Mouse (Mus musculus) limb, embryonic 11.5 days (tissue): ENCODE measurements around the gene Lrrc4c. TPM values are rescaled to one million over a fixed set of nuclear protein-coding genes. Genes with fewer than 3 reads are reported as not detected.

ENCODE experiments used
- ATAC-seq: fragments of 200-750 bp; cut with Nextera tagmentation; 2 replicates; pipeline ENCODE4 v1.8.0; 2017; ENCODE audit warnings: low read depth; ENCODE audit not compliant: insufficient number of reproducible peaks, low FRiP score, low TSS enrichment
- DNase-seq: peaks from one replicate; pipeline ENCODE4 v3.0.0-alpha.2; 2015; ENCODE audit warnings: low spot score
- H3K27ac ChIP-seq: fragments of 300-500 bp; sonication (generic); replicated peaks from 2 replicates; pipeline ENCODE4 v1.5.1; 2014; ENCODE audit warnings: low read depth, mild to moderate bottlenecking, low read length
- H3K27me3 ChIP-seq: fragments of 300-500 bp; sonication (generic); 2 replicates; pipeline ENCODE4 v1.6.1; 2014; ENCODE audit warnings: mild to moderate bottlenecking, low read length, mixed read lengths; ENCODE audit not compliant: control insufficient read depth, insufficient read depth
- H3K36me3 ChIP-seq: fragments of 300-500 bp; sonication (generic); 2 replicates; pipeline ENCODE4 v1.6.1; 2014; ENCODE audit warnings: mild to moderate bottlenecking, low read length, moderate library complexity, mixed read lengths; ENCODE audit not compliant: control insufficient read depth, insufficient read depth
- H3K4me1 ChIP-seq: fragments of 300-500 bp; sonication (generic); 2 replicates; pipeline ENCODE4 v1.6.1; 2014; ENCODE audit warnings: low read length, mixed read lengths; ENCODE audit not compliant: control insufficient read depth, insufficient read depth
- H3K4me2 ChIP-seq: fragments of 300-500 bp; sonication (generic); 2 replicates; pipeline ENCODE4 v1.6.1; 2014; ENCODE audit warnings: low read depth, mild to moderate bottlenecking, moderate library complexity; ENCODE audit not compliant: severe bottlenecking
- H3K4me3 ChIP-seq: fragments of 300-500 bp; sonication (generic); 2 replicates; pipeline ENCODE4 v1.5.1; 2014; ENCODE audit warnings: low read depth, low read length
- H3K9ac ChIP-seq: fragments of 300-500 bp; sonication (generic); 2 replicates; pipeline ENCODE4 v1.6.1; 2014; ENCODE audit warnings: mild to moderate bottlenecking, low read length
- H3K9me3 ChIP-seq: fragments of 300-500 bp; sonication (generic); 2 replicates; pipeline ENCODE4 v1.6.1; 2016; ENCODE audit warnings: low read length; ENCODE audit not compliant: control insufficient read depth
- WGBS: fragments of 180-500 bp; shearing (Covaris S2); extraction: QIAGEN DNeasy Blood & Tissue Kit; methylation state at CpG from one replicate; pipeline ENCODE4 v1.1.7; 2014; 5-methylcytosine and 5-hydroxymethylcytosine counted together
- polyA plus RNA-seq: library from polyadenylated mRNA; unstranded; fragments of >200 nt; fragmentation: Nextera tagmentation; extraction: Ambion mirVana; gene quantifications from 2 replicates; pipeline ENCODE4 v1.2.1, GENCODE M21; 2014

Gene Lrrc4c
- polyA plus RNA-seq, 1 experiment from 2014 or later, result 0.13 TPM

DNA sequence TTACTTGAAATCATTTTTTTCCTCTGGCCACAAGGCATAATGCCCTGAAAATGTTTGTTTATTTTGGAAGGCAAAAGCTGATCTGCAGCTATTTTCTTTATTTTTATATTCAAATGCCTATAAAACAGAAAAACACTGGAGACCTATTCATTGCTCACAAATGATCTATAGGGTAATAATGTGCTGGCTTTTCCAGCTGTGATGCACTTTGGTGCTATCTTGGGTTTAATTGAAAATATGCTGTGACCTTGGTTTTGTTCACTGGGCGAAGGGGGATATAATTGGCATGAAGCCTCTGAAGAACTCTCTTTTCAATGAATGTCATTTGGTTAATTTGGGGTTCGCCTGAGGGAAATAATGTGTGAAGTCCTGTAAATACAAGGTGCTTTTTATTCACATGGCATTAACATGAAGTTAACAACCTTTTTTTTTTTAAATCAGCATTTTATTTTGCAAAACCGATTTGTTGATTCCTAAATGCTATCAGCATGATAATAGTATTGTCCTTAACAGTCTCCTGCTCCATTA lies 1286.8 kb downstream of the Lrrc4c start:
- ATAC-seq, result no peak
- Histone ChIP-seq H3K36me3 (no peaks in the 10 kb centered on the region), H3K4me1 (no peaks in the 10 kb centered on the region), H3K4me2 (no peak overlapping the region), H3K9ac (no peak overlapping the region), H3K4me3 (no peak overlapping the region), H3K27me3 (no peaks in the 10 kb centered on the region), H3K9me3 (no peaks in the 10 kb centered on the region), H3K27ac (no peak overlapping the region)
- 77% methylated on average over 3 of the region's 3 CpGs for WGBS
- no peak for DNase-seq

DNA sequence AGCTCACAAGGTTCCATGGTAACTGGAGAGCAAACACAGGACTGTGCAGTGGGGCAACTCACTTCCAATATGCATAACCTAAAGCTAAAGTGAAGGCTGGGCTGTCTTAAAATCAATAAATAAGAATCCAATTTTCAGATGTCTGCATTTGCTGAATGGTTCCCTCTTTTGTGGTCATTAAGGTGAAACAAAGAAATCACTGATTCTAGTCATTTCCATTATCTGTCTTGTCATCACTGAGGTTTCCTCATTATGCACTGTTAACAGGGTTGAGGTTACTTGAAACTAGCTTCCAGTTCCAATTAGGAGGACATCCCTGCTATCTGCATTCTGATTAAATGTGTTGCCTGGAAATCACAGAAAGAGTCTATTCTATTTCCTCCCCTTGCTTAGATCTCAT lies 1291.5 kb downstream of the Lrrc4c start:
- Histone ChIP-seq H3K9me3 (no peaks in the 10 kb centered on the region), H3K4me1 (no peaks in the 10 kb centered on the region), H3K27me3 (no peaks in the 10 kb centered on the region), H3K36me3 (no peaks in the 10 kb centered on the region), H3K4me2 (no peak overlapping the region), H3K27ac (no peak overlapping the region), H3K4me3 (no peak overlapping the region), H3K9ac (no peak overlapping the region)
- ATAC-seq, result no peak
- no peak for DNase-seq

DNA sequence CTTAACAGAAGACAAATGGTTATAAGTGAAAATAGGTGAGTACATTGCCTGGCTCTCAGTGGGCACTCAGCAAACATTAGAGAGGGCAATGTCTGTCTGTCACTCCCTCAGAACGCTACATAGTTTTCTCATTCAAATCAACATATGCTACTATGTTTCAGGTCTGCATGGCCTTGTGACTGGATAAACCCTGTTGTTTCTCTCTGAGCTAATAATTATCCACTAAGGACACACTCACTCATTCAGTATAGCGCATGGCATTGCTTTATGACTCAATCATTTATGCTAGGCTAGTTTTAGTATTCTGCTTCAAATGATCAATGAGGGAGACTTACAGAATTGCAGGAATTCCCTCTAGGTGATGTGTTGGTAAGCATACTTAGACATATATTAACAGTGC lies 1292.6 kb downstream of the Lrrc4c start:
- H3K4me3 ChIP-seq, result no peak overlapping the region
- 82% methylated on average over 2 of the region's 2 CpGs for WGBS
- ATAC-seq, result no peak
- DNase-seq, result no peak
- no peaks in the 10 kb centered on the region for H3K9me3 ChIP-seq
- H3K27me3 ChIP-seq, result no peaks in the 10 kb centered on the region
- H3K36me3 ChIP-seq, result no peaks in the 10 kb centered on the region
- no peaks in the 10 kb centered on the region for H3K4me1 ChIP-seq
- no peak overlapping the region for H3K27ac ChIP-seq
- H3K4me2 ChIP-seq, result no peak overlapping the region
- no peak overlapping the region for H3K9ac ChIP-seq

DNA sequence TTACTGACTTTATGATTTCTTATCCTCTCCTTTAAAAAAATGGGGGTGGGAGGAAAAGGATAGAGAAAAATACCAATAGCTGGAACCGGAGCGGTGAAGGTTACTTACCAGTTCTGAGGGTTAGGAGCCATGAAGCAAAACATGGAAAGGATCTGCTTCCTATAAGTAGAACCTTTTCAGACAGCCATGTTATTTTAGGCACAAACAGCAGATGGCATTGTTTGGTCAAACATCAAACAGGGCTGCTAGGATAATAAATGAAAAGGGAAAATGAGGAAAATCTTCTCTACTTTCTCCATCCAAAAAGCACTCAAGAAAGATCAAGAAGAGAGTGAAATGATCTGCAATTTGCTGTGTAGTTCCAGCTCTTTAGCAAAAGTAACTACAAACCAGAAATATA lies 1296.8 kb downstream of the Lrrc4c start:
- no peak overlapping the region for H3K4me2 ChIP-seq
- 81% methylated on average over 2 of the region's 2 CpGs for WGBS
- H3K27me3 ChIP-seq, result no peaks in the 10 kb centered on the region
- H3K9ac ChIP-seq, result no peak overlapping the region
- DNase-seq (no peak), ATAC-seq (no peak)
- no peak overlapping the region for H3K4me3 ChIP-seq
- no peaks in the 10 kb centered on the region for H3K4me1 ChIP-seq
- no peaks in the 10 kb centered on the region for H3K9me3 ChIP-seq
- no peaks in the 10 kb centered on the region for H3K36me3 ChIP-seq
- no peak overlapping the region for H3K27ac ChIP-seq

DNA sequence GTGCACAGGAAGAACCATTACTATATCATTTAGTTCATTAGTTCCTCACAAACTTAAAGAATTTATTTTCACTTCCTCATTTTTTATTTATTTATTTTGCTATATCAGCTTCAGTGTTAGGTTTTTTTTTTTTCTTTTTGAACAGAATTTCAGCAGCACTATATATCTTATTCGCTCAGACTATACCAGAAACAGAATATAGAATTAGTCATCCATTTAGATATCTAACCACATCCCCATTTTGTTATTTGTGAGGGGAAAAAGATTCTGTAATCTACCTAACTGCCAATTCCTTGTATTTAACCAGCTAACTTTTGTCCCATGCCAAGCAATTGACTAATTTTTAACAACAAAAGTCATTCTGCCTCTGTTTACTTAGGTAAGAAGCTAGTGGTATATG lies 1300.6 kb downstream of the Lrrc4c start:
- H3K4me2 ChIP-seq, result no peak overlapping the region
- H3K36me3 ChIP-seq, result no peaks in the 10 kb centered on the region
- DNase-seq (no peak), ATAC-seq (no peak)
- no peak overlapping the region for H3K4me3 ChIP-seq
- H3K9ac ChIP-seq, result no peak overlapping the region
- no peaks in the 10 kb centered on the region for H3K4me1 ChIP-seq
- no peaks in the 10 kb centered on the region for H3K9me3 ChIP-seq
- H3K27me3 ChIP-seq, result no peaks in the 10 kb centered on the region
- no peak overlapping the region for H3K27ac ChIP-seq
- WGBS, result 93% methylated on average over 1 of the region's 1 CpGs

DNA sequence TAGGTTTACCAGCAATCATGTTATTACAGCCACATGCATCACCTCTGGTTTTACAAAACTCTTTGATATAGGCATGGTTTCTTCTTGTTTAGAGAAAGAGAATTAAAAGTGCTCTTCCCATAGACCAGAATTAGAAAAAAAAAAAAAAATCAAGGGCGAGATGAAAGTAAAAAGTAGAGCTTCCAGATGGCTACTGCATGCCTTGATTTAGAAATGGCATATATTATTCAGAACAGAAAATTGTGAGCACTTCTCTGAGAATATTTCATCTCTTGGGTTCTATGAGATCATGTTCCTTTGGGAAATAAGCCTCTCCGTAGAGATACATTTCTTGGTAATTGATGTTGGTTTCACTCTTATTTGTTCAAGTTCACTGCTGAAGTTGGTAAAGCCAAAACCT lies 1322.0 kb downstream of the Lrrc4c start:
- DNase-seq (no peak), ATAC-seq (no peak)
- Histone ChIP-seq H3K27me3 (no peaks in the 10 kb centered on the region), H3K4me3 (no peak overlapping the region), H3K4me1 (no peaks in the 10 kb centered on the region), H3K9ac (no peak overlapping the region), H3K9me3 (no peaks in the 10 kb centered on the region), H3K36me3 (no peaks in the 10 kb centered on the region), H3K4me2 (no peak overlapping the region), H3K27ac (no peak overlapping the region)
- WGBS, result 91% methylated on average over 2 of the region's 2 CpGs

DNA sequence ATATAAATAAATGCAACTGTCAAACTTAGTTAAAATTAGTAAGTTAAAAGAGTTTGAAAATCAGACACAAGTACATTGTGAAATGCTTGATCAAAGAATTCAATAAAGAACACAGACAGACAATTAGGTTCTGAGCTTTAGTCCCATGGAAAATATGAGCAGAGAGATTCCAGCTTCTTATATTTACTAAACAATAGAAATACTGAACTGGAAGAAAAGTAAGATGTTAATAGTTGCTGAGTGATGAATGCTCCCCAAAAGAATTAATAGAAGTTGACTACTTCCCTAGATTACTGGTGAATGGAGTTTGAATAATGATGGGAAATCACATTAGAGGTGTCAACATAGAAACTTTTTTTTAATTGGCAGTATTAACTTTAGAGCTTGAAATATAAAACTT lies 1323.7 kb downstream of the Lrrc4c start:
- ATAC-seq (no peak), DNase-seq (no peak)
- Histone ChIP-seq H3K4me2 (no peak overlapping the region), H3K9ac (no peak overlapping the region), H3K4me3 (no peak overlapping the region), H3K27ac (no peak overlapping the region), H3K27me3 (no peaks in the 10 kb centered on the region), H3K4me1 (no peaks in the 10 kb centered on the region), H3K9me3 (no peaks in the 10 kb centered on the region), H3K36me3 (no peaks in the 10 kb centered on the region)

DNA sequence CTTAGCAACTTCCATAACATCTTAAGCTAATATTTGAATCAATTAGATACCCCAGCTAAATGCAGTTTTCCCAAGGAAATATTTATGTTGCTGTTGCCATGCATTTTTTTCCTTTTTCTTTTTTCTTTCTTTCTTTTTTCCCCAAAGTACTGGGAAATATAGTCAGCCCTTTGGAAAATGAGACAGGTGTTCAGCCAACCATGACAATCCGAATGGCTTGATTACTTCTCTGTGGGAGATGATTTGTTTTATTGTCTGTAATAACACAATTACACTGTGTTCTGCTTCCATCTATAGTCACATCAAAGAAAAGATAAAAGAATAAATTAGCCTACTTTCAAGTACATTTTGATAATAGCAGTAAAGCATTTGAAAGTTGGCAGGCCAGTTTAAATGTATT lies 1334.7 kb downstream of the Lrrc4c start:
- no peak overlapping the region for H3K4me3 ChIP-seq
- no peaks in the 10 kb centered on the region for H3K4me1 ChIP-seq
- no peak for ATAC-seq
- H3K36me3 ChIP-seq, result no peaks in the 10 kb centered on the region
- H3K4me2 ChIP-seq, result no peak overlapping the region
- no peak overlapping the region for H3K27ac ChIP-seq
- H3K27me3 ChIP-seq, result no peaks in the 10 kb centered on the region
- WGBS, result 66% methylated on average over 1 of the region's 1 CpGs
- DNase-seq, result no peak
- no peaks in the 10 kb centered on the region for H3K9me3 ChIP-seq
- H3K9ac ChIP-seq, result no peak overlapping the region
